Mouse (Mus musculus) layer of hippocampus, adult 9-11 months (tissue): ENCODE results near the gene Dvl1.

ENCODE experiments used
- DNase-seq: peaks from one replicate; pipeline ENCODE4 v3.0.0; 2022

Gene Dvl1

DNA sequence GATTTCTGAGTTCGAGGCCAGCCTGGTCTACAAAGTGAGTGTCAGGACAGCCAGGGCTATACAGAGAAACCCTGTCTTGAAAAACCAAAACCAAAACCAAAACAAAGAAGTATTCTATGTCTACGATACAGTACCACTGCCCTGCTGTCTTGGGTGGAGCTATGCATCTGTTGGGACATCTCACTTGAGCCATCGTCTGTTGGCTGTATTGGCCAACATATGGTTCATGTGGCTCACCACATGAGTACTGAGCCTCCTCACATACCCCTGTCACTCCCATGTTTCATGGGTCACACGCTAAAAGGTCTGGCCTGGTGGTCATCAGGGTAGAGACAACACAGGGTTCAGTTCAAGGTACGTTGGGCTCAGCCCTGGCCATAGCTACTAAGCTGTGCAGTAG lies 39.1 kb downstream of the Dvl1 start:
- no peak for DNase-seq

DNA sequence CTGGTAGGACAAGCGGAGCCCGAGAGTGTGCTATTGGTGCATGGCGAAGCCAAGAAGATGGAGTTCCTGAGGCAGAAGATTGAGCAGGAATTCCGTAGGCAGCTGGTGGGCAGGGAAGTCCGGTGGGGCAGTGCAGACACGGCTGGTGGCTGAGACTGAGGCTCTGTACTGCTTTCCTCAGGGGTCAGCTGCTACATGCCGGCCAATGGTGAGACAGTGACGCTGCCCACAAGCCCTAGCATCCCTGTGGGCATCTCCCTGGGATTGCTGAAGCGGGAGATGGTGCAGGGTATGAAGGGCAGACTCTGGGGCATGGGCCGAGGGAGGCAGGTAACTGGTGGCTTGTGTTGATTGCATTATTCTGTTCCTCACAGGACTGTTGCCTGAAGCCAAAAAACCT lies 40.5 kb downstream of the Dvl1 start:
- DNase-seq: peak; percentile 1

DNA sequence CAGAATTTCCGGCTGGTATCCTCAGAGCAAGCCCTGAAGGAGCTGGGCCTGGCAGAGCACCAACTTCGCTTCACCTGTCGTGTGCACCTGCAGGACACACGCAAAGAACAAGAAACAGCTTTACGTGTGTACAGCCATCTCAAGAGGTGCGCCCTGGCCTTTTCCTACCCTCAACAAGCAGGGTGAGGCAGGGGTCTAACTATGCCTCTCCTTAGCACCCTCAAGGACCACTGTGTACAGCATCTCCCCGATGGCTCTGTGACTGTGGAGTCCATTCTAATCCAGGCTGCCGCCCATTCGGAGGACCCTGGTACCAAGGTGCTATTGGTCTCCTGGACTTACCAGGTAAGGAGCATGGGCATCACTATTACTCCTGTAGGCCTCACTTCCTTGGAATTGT lies 41.0 kb downstream of the Dvl1 start:
- peak; percentile 2 for DNase-seq

DNA sequence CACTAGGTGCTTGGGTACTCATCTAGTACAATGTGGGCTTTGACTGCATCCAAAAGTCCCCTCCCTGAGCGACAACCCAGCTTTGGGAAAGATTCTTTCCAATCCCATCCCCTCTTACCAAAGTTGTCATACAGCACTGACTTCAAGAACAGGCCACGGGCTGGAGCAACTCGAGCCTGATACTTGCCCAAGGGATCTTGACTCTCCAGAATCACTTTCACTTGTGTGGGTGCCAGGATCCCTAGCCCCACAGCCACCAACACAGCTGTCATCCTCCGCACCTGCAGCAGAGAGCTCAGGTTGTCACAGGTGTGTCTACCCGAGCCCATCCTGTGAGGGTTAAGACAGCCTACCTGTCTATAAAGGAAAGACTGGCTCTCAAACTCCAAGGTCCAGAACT lies 42.1 kb downstream of the Dvl1 start:
- DNase-seq: peak; percentile 1

DNA sequence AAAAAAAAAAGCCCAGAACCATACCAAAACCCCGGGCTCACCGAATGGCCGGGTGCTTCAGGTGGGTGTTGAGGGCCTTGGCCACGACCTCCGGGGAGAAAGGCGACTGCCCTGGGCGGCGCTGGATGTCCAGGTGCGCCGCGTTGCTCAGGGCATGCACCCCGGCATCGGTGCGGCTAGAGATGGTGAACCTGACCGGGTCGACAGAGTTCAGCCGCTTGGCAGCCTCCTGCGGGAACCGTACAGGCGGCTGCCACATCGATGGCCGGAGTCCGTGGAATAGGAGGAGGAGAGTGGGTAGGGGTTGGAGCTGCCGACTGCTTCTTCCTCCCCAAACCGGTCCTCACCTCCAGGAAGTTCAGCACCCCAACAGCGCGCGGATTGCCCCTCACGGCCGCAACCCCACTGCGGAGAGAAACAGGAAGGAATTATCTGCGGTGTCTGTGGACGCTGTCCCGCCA lies 43.8 kb downstream of the Dvl1 start:
- DNase-seq: no peak

DNA sequence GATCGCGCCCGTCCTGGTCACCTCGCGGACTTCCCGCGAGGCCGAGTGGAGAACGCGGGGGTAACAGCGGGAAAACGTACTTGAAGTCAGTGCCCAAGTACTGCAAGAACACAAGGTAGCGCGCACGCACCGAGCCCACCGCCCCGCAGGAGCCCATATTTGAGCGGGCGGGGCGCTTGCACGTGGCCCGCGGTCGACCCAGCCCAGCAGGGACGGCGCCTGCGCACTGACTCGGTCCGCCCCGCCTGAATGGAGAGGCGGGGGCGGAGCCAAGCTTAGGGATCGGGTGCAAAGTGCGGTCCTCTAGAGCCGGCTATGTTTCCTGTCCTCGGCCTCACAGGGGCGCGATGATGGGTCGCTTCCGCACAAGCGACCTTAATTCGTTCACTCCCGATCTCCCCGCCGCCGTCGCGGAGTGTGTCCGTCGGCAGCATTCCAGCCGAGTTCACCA lies 44.4 kb downstream of the Dvl1 start, which contains the start of the genes Pusl1 and Acap3:
Gene Pusl1 (minus strand): TSS at position 231 of the 451 bp plus-strand sequence.
Gene Acap3 (plus strand): TSS at position 272 of the 451 bp plus-strand sequence.
- peak; percentile 96 for DNase-seq

DNA sequence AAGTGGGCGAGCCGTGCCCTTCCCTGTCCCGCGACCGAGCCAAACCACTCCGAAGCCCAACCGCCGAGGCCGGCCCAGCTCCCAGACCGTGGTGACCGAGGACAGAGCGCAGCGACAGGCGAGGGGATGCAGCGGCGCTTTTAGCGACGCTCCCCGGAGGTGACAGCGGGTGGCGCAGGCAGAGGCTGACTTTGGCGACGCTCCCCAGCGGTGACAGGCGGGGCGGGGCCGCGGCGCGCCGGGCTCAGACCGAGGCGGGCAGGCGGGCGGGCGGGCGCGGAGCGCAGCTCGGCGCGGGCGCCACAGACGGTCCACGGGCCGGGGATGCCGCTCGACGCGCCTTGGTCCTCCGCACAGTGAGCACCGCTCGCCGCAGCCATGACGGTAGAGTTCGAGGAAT lies 44.8 kb downstream of the Dvl1 start:
- peak; percentile 76 for DNase-seq

DNA sequence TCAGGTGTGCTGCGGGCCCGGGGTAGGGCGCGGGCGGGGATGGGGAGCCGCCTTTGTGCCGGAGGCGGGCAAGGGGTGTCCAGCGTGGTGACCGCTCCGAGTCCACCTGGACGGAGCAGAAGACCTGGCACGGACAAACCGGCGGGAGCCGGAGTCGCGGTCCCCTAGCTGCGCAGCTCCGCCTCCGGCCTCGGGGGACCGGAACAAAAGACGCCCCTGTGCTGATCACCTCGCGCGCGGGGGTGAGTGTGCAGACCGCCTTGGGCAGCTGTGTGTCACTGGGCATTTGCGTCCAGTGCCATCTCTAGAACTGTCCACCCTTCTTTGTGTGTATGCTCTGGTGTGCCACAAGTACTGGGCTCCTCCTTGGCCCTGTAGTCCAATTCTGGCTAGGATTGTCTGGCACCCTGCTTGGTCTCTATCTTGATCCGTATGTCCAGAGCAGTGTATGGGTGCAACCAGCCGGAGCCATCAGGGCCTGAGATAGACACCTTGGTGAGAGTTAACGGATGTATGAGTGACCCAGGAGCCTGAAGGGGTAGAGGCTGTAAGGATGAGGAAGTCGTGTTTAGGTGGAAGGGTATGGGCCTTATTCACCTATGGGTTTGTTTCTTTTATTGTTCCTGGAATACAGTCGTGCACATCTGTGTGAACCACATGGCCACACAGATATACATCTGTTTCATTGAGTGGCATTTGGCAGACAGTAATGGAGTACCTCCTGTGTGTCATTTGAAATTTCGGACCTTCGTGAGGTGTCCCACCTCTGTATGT lies 45.4 kb downstream of the Dvl1 start:
- peak; percentile 35 for DNase-seq

DNA sequence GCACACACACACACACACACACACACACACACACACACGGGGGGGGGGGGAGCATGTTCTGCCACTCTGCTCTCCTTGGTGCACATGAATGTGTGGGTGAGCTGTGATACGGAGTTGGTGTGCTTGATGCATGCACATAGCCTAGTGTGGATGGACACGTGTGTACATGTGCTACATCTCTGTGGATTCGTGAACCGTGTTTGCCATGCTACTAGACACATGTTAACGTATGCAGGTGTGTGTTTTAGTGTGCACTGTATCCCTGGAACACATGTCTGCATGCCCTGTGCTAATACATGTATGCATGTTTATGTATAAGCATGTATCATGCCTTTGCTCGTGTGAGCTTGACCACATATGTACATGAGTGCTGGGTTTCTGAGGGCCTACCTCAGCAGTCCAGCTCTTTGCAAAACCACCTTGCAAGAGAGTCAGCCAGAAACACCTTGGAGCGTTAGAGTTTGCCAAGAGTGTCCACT lies 46.0 kb downstream of the Dvl1 start:
- DNase-seq: peak; percentile 7

DNA sequence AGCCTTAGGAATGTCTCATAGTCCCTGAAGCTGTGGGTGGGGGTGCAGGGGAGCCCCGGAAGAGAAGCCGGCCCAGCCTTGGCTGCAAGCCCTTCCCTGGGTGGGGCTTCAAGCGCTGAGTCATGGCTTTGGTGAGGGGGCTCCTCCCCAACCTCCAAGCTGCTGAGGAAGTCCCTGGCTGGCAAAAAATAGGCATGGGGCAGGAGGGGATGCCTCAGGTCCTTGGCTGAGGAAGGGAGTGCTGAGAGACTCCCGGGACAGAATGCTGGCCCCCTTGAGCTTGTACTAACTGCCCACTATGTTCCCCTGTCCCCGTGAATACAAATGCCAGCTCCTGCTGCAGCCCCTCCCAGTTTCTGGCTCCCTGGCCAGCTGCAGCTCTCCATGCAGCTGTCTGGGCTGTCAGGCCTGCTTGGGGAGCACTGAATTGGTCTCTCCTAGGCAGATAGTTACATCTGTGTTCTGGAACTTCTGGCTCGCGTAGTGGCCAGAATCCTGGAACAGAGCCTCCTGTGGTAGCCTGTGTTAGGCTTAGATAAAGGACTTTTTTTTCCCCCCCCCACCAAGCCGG lies 47.2 kb downstream of the Dvl1 start:
- peak; percentile 80 for DNase-seq

DNA sequence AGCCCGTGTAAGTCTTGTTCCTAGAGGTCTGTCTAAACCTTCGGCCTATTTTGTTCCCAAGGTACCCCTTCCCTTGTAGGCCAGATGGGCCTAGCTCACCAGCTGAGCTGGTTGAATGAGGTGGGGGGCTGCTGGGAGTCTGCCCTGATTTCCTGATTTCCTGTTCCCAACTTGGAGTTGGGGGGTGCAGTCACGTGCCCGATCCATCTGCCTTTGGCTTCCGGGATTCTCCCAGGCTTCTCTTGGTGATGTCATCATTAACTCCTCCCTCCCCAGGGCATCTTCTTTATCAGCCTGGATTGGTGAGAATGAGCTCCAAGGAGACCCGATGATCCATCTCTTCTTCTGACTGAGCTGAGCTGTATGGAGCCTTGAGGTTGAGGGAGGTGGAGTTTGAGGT lies 48.0 kb downstream of the Dvl1 start:
- peak; percentile 80 for DNase-seq

DNA sequence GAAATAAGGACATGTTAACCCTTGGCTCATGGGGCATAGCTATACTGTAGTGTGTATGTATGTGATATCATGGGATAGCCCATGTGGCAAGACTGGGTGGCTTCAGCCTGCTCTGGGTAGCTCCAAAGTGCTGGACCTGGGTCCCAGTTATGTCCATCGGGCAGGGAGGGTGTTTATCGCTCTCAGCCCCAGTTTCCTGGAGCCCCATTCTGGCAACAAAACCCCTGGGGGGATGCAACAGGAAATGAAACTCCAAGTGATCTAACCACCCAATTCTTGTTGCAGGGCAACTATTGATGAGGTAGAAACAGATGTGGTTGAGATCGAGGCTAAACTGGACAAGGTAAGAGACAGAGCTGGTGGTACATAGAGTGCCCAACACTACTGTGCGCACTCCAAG lies 48.6 kb downstream of the Dvl1 start:
- DNase-seq: peak; percentile 7

DNA sequence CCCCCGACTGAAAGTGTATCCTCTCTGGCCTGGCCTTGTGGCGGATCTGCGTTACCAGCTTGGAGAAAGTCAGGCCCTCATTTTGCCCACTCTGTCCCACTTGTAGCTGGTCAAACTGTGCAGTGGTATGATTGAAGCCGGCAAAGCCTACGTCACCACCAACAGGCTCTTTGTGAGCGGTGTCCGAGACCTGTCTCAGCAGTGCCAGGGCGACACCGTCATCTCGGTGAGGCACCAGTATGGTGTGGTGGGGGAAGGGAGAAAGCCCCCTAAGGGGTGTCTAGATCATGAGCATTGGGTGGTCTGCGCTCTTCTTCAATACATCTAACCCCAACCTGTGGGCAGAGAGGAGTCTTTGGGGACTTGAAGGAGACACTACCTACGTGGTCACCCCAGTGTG lies 49.3 kb downstream of the Dvl1 start:
- peak; percentile 4 for DNase-seq

DNA sequence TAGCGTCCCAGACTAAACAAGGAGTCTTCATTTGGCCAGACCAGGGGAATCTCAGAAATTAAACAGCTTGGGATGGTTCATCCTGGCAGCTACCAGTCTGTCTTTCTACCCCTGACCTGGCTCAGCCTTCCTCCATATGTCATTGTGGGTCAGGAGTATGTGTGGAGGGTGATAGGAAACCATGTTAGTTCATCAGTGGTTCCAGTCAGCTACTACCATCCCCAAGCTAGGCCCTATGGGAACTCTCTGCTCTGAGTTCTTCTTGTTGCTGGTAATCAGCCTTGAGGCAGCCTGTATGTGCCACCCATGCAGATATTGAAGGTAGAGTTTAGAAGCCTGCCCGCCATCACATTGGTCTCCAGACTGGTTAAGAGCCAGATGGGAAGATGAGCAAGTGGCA lies 51.1 kb downstream of the Dvl1 start:
- DNase-seq: no peak

DNA sequence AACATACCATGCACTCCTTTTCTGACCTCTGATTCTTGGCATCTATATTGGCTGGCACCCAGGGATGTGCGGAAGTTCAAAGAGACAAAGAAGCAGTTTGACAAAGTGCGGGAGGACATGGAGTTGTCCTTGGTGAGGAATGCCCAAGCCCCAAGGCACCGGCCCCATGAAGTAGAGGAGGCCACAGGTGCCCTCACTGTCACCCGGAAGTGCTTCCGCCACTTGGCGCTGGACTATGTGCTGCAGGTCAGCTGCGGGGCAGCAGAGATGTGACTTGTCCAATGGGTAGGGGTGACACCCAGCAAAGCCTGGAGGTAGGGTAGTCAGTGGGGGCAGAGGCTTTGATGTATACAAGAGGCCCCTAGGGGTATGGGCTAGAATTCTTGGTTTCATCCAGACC lies 52.2 kb downstream of the Dvl1 start:
- peak; percentile 1 for DNase-seq

DNA sequence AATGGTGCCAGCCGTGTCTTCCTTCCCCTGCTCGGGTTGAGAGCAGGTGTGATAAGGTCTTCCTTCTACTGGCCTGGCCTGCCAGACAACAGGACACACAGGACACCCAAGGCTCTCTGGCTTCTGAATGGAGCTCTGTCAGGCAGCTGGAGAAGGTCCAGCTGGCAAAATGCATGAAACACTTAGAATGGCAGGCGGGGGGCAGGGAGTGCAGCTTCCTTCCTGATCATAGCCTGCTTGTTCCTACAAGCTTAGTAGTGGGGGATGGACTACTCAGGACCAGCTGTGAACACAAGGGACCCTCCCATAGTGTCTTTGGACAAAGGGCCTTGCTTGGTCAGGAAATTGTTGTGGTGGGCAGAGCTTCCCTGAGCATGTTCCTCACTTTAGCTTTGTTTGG lies 54.0 kb downstream of the Dvl1 start:
- DNase-seq: peak; percentile 69

DNA sequence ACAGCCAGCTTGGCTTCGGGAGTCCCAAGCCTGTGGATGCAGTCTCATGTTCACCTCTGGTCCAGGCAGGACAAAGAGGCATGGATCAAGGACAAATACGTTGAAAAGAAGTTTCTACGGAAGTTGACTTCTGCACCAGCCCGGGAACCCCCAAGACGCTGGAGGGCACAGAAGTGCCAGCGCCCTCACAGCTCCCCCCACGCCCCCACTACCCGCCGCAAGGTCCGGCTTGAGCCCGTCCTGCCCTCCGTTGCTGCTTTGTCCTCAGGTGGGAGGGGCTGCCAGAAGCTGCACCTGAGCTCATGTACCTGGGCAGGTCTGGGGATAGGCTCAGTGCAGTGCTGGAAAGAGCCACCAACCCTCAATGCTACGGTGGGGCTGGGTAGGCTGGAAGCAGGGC lies 56.0 kb downstream of the Dvl1 start:
- peak; percentile 1 for DNase-seq

DNA sequence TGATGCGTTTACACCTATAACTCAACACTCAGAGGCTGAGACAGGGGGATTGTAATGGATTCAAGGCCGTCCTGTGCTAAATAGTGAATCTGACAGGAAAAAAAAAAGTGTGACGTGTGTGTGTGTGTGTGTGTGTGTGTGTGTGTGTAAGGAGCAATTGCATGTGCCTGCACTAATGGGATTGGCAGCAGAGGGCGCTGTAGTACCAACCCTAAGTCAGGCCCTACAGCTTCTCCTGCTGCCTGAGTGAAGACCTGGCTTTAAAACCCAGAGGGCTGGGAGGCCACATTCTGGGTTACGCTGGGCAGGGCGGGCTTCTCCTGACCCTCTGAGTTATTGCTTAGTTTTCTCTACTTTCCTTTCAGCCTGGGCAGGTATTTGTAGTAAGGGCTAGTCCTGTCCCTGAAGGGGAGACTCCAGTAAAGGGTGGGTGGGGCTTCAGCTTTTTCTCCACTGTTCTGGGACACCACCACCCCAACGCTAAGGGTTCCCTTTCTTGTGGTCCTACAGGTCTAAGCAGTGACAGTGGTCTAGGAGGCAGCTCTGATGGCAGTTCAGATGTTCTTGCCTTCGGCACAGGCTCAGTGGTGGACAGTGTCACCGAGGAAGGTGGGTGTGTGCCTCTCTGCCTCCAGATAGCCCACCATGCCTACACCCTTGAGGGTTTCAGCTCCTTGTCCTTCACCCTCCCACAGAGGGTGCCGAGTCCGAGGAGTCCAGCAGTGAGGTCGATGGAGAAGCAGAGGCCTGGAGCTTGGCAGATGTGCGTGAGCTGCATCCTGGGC lies 57.3 kb downstream of the Dvl1 start:
- DNase-seq: peak; percentile 20

DNA sequence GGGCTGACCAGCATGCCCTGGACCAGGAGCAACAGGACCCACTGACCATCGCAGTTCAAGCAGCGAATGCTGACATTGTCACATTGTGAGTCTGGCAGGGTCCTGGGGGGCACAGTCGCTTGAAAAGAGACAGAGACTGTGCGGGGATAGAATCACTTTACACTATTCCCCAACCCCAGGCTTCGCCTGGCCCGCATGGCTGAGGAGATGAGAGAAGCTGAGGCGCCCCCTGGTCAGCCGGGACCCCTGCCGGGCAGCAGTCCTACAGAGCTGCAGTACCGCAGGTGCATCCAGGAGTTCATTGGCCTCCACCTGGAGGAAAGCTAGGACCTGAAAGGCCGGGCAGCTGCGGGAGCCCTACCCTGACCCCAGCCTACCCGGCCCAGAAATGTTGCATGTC lies 58.4 kb downstream of the Dvl1 start:
- no peak for DNase-seq

DNA sequence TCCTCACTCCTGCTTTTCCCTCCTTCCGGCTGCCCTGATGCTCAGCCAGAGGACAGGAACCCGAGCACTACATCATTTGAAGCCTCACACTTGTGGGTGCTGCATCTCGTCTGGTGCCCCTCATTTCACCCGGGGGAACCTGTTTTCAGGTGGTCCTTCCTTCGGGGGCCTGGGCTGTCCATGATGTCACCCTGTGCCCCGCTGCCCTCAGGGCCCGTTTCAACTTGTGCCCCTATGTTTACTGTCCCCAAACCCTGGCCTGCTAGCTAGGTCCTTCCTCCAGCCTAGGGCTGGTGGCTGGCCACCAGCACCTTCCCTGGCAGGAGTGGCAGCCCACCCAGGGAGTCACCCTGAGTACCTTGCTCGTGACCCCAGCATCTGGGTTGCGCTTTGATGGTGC lies 58.9 kb downstream of the Dvl1 start:
- peak; percentile 1 for DNase-seq

DNA sequence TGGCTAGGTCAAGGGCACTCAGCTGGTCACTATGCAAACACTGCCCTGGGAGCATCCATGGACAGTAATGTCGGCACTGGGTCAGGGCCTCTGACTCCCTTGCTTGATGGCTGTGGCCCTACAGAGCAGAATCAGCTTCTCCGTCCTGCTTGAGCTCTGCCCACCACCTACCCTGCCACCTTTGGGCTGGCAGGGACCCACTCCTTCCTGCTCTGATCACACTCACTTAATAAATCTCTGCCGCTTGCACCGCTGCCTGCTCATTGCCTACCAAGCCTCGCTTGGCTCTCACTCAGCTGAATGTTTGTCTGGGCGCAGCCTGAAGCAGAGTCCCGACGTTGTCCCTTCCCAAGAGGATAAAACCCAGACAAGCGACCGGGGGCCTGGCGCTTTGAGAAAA lies 59.8 kb downstream of the Dvl1 start:
- DNase-seq: peak; percentile 1

DNA sequence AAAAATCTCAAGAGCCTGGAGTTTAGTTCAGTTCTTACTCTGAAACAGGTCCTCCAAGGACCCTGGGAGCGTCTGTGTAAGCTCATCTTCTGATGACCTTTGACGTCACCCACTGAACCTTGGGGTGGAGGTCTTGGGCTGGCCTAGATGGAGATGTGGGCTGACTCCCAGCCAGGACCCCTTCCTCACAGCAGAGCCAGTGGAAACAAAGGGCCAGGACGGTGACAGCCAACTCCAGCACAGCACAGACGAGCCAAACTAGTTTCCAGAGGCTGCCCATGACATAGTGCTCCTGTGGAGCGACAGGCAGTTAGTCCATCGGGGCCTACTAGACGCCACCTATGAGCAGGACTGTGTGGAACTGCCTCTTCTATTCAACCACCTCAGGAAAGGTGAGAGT lies 61.1 kb downstream of the Dvl1 start:
- no peak for DNase-seq

DNA sequence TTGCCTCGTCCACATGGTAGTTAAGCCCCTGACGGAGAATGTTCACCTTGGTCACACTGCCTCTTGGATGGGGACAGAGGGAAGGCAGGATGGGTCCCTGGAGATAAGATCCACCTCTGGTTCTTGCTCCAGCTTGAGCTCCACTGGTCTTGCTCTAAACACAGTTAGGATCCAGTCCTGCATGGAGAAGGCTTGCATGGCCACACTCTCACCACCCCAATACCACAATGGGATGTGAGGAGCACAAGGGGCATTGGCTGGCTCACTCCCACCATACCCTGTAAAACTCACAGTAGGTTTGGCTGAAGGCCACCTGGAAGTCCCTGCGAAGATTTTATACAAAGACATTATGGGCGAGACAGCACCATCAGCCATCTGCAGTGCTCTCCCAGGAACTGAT lies 61.5 kb downstream of the Dvl1 start:
- peak; percentile 1 for DNase-seq
